Mouse (Mus musculus) frontal cortex, adult 2 months (tissue): Measurements from ENCODE around the gene Gmppa. TPM values are rescaled to one million over a fixed set of nuclear protein-coding genes. Genes with fewer than 3 reads are reported as not detected.

Experiments used
- DNase-seq, 2 experiments: peaks; one replicate each; pipeline ENCODE4 v3.0.0; 2022; ENCODE audit warnings: low spot score in 1 of 2; ENCODE audit errors: extremely low spot score in 1 of 2
- polyA plus RNA-seq: library from polyadenylated mRNA; depleted of rRNA; stranded (reverse); fragments of >200 nt; gene quantifications from 2 replicates; pipeline ENCODE4 v1.2.3, GENCODE M21; 2012; rRNA removed

Gmppa gene
- polyA plus RNA-seq, 1 experiment: 111 TPM

DNA sequence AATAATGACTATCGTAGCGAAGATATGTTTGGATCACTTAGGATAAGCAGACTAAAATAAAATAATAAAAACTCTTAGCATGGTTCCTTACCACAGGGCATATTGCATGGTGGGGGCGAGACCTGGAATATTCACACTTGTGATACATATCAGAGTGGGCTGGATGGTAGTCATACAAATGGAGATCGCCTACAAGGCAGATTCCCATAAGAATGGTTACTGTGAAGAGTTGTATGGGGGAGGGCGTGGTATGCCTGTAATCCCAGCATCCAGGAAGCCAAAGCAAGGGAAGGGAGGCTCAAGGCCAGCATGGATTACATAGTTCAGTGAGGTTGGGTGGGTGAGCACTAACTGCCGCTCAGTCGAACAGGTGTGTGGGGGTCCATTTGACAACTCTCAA, 45.0 kb downstream of the Gmppa start:
- peak in 1 of 2 experiments; percentile 68 for DNase-seq

DNA sequence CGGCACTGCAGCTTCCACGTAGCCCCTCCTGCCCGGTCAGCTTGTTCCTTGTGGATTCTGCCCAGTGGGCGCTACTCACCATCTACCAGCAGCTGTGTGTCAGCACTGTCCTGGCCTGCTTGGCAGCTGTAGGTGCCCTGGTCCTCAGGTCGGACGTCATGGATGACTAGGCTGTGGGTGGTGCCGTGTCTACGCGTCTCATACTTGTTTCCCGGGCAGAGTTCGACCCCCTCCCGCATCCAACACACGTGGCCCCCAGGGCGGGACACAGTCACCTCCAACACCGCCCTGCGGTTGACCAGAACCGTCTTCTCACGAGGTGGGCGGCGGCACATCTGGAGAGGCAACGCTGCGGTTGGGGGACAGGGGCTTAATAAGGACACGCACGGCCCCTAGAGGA, 50.8 kb downstream of the Gmppa start:
- peak in 1 of 2 experiments; percentile 32 for DNase-seq

DNA sequence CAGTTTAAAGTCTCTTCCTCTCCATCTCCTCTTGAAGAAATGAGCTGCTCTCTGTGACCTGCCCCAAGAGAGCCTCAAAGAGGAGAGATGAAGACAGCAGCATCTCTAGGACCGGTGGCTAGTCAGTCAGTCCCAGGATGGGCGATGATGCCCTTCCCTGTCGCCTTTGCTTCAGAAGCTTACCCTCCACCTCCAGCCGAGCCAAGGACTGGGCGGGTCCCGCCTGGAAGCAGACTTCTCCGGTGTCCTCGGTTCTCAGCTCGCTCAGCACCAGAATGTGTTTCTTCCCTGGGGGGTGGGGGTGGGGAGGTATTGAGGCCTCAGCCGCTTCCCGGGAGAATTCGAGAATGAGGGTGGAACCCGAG, 51.3 kb downstream of the Gmppa start:
- no peak for DNase-seq

DNA sequence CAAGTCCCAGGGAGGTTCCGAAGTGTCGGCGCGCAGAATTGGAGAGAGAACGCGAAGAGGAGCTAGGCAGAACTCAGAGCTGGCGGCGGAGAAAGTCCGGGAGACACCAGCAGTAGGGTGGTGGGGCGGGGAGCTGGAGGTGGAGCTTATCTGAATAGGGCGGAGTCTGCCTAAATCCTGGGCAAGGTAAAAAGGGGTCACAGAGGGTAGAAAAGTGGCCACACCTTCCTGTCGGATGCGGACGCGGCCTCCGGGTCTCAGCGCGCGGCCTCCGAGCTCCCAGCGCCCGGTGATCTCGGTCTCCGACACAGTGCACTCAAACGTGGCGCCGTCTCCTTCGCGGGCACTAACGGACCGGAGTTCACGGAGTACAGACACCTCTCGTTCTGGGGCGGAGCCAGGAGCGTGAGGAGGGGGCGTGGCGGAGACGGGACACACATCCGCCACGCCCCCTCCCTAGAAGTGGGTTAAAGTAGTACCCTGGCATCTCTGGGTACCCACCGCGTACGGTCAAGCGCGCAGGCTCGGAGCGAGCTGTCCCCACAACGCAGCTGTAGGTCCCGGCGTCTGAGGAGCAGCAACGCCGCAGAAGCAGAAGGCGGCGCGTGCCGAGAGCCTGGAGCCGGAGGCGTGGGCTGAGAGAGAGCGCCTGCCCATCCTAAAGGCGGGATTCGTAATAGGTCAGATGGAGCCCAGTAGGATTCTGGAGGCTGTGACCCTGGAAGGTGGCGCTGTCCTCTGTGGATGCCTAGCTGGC, 51.9 kb downstream of the Gmppa start:
- DNase-seq: peak in 1 of 2 experiments; percentile 74

DNA sequence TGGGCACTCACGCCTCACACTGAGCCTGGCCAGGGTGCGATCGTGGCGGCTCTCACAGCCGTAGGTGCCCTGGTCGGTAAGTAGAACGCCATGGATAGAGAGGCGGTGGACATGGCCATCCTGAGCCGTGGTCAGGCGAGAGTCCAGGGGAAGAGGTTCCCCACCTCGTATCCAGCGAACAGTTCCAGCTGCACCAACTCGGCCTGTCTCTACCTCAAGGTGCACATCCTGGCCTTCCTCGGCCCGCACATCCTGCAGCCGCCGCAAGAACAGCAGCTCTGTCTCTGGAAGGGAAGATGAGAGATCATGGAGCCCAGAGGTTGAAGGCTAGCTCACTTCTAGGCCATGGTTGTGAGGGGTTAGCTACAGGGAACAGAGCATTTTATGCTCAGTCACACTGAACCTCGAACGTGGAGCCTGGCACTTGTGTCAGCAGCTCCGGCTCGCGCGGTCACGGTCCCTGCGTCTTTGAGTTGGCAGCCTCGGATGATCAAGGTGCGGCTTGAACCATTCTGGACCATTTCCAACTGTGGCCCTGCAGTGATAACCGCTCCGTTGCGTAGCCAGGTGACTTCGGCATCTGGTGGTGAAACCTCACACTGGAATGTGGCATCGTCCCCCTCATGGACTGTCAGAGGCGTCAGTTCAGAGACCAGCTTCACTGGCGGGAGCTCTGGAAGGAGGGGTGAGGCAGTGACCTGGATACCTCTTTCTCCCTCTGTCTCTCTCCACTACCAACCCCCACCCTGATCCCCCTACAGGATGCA, 55.2 kb downstream of the Gmppa start:
- no peak for DNase-seq

DNA sequence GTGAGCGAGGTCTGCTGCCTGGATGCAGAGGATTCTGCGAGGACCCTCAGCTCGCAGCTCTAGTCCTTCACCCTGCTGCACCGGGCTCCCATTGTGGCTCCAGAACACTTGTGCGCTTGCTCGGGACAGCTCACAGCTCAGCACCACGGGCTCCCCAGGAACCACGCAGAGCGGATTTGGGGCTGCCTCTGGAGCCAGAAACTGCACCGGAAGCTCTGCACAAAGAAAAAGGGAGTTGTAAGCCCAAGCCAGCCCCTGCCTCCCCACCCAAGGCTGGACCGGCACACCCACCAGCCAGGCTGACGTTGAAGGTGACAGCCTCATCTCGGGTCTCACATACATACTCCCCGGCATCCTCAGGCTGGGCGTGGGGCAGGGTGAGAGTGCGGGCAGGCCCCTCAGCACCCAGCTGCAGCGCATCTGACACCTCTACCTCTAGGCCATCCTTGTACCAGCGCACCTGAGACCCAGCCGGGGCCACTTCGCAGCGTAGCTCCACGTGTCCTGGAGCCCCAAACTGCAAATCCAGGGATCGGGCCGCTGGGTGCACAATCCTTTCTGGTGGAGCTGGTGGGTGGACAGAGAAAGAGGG, 56.9 kb downstream of the Gmppa start:
- DNase-seq: no peak

Other genes with a start within 250 kb of the Gmppa start
- gene Ankzf1, start 243.8 kb upstream of the Gmppa start, polyA plus RNA-seq: 41.4 and 49.9 TPM in 2 replicates
- 101 and 107 TPM in 2 replicates for gene Atg9a, start 243.7 kb upstream of the Gmppa start, polyA plus RNA-seq
- gene Glb1l, start 225.1 kb upstream of the Gmppa start, polyA plus RNA-seq: 20.1 and 25.5 TPM in 2 replicates
- gene Stk16, start 225.1 kb upstream of the Gmppa start, polyA plus RNA-seq: 205 and 218 TPM in 2 replicates
- 358 and 465 TPM in 2 replicates for gene Tuba4a, start 216.1 kb upstream of the Gmppa start, polyA plus RNA-seq
- not detected in 2 replicates for gene A630095N17Rik, start 203.8 kb upstream of the Gmppa start, polyA plus RNA-seq
- 78.7 and 90.5 TPM in 2 replicates for gene Dnajb2, start 199.5 kb upstream of the Gmppa start, polyA plus RNA-seq
- gene Ptprn, start 171.4 kb upstream of the Gmppa start, polyA plus RNA-seq: 384 and 412 TPM in 2 replicates
- gene Resp18, start 157.5 kb upstream of the Gmppa start, polyA plus RNA-seq: 118 and 120 TPM in 2 replicates
- gene Dnpep, start 117.9 kb upstream of the Gmppa start, polyA plus RNA-seq: 81.1 and 81.9 TPM in 2 replicates
- gene Des, start 75.6 kb upstream of the Gmppa start, polyA plus RNA-seq: 2.5 and 3.5 TPM in 2 replicates
- 134 and 135 TPM in 2 replicates for gene Speg, start 60.6 kb upstream of the Gmppa start, polyA plus RNA-seq
- gene Asic4, start 14.5 kb downstream of the Gmppa start, polyA plus RNA-seq: 11.9 and 13.5 TPM in 2 replicates
- 73.9 and 79.5 TPM in 2 replicates for gene Chpf, start 43.4 kb downstream of the Gmppa start, polyA plus RNA-seq
- gene Tmem198, start 43.6 kb downstream of the Gmppa start, polyA plus RNA-seq: 73.1 and 82.3 TPM in 2 replicates
- 36.4 and 37.9 TPM in 2 replicates for gene Obsl1, start 70.5 kb downstream of the Gmppa start, polyA plus RNA-seq
- 80.9 and 92.8 TPM in 2 replicates for gene Inha, start 71.1 kb downstream of the Gmppa start, polyA plus RNA-seq
- gene Stk11ip, start 85.6 kb downstream of the Gmppa start, polyA plus RNA-seq: 33.8 and 36.3 TPM in 2 replicates
- gene Slc4a3, start 110.3 kb downstream of the Gmppa start, polyA plus RNA-seq: 115 and 122 TPM in 2 replicates